Mouse (Mus musculus): ENCODE results near the gene Tada1. TPM values are rescaled to one million over a fixed set of nuclear protein-coding genes. Genes with fewer than 3 reads are reported as not detected.

Gene Tada1
- polyA plus RNA-seq (2012; ENCODE audit: insufficient read depth, insufficient read length, low replicate concordance, missing spikeins), result not detected in 2 replicates

DNA sequence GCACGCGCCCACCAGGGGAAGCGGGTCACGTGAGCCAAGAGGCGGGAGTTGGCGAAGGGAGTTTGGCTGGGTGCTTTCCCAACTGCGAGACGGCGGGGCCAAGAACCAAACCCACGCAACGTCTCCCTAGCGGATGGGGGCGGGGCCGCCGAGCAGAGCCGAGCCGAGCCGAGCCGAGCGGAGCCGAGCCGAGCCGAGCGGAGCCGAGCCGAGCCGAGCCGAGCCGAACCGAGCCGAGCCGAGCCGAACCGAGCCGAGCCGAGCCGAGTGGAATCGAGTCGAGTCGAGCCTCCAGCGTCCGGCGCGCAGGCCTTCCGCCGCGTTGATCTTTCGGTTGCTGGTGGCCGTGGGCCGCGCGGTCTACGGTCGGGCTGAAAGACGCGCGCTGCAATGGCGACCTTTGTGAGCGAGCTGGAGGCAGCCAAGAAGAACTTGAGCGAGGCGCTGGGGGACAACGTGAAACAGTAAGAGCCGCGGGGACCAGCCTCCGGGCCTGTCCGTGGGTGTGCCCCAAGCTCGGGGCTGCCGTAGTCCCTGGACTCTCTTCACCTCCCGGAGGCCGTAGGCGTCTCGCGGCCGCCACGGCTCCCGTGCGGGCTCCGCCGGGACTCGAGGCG is at the start of gene Tada1:
Gene Tada1, plus strand, starts transcription at position 85 of the 617 bp plus-strand sequence.
- under 1% methylated on average over 80 of the region's 81 CpGs for WGBS
- TF ChIP-seq CTCF (IDR thresholded peaks at IDR 0.05; ENCODE audit: insufficient read depth, low read depth, low read length), result no peak
- peak; percentile 61; the same call in 1 of the 2 replicates for TF ChIP-seq POLR2A (IDR thresholded peaks at IDR 0.05; ENCODE audit: insufficient read depth, low read depth, low read length)
- H3K4me3 ChIP-seq (ENCODE audit: insufficient read depth, low read depth, low read length), result peak within 1 kb of the TSS; percentile 70
- peaks cover 6% of the 10 kb centered on the region; the same call in 1 of the 2 replicates for H3K4me1 ChIP-seq (ENCODE audit: control insufficient read depth, insufficient read depth, low read length)
- peak within 1 kb of the TSS; percentile 77 for H3K27ac ChIP-seq (ENCODE audit: insufficient read depth, low read depth, low read length)

GRCm38 (mm10) chr1:166330752-166331151 is 48.1 kb upstream of the Tada1 start:
- H3K4me3 ChIP-seq (ENCODE audit: insufficient read depth, low read depth, low read length), result no peak overlapping the region
- TF ChIP-seq POLR2A (IDR thresholded peaks at IDR 0.05; ENCODE audit: insufficient read depth, low read depth, low read length), result no peak
- TF ChIP-seq CTCF (IDR thresholded peaks at IDR 0.05; ENCODE audit: insufficient read depth, low read depth, low read length), result no peak
- WGBS, result 18% methylated on average over 3 of the region's 3 CpGs
- 0 out of 2 replicates have a peak, but pooled peaks cover 2% of the 10 kb centered on the region for H3K4me1 ChIP-seq (ENCODE audit: control insufficient read depth, insufficient read depth, low read length)
- H3K27ac ChIP-seq (ENCODE audit: insufficient read depth, low read depth, low read length), result peak overlapping the region; percentile 47; the same call in 1 of the 2 replicates

DNA sequence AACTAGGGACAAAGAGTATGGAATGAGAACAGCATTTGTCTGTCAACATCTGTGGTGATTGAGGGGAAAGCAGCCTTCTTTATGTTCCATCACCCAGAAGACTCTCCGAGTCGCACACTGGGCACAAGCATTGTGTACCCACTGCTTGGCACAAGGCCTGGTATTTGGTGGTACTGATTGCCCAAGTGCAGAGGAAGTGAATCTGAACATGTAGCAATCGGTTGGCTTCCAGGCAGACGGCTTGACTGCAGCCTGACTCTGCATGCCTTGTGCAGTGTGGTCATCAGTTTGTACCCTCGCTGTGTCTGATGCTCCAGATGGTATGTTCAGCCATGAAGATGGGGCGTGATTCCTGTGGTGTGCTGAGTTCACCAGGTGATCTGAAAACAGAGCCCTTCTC is 39.8 kb upstream of the Tada1 start:
- WGBS, result 67% methylated on average over 6 of the region's 6 CpGs
- H3K4me3 ChIP-seq (ENCODE audit: insufficient read depth, low read depth, low read length), result no peak overlapping the region
- TF ChIP-seq POLR2A (IDR thresholded peaks at IDR 0.05; ENCODE audit: insufficient read depth, low read depth, low read length) (no peak), CTCF (IDR thresholded peaks at IDR 0.05; ENCODE audit: insufficient read depth, low read depth, low read length) (no peak)
- H3K27ac ChIP-seq (ENCODE audit: insufficient read depth, low read depth, low read length), result no peak overlapping the region
- no peaks in the 10 kb centered on the region for H3K4me1 ChIP-seq (ENCODE audit: control insufficient read depth, insufficient read depth, low read length)

- TF ChIP-seq CTCF (IDR thresholded peaks at IDR 0.05; ENCODE audit: insufficient read depth, low read depth, low read length) (no peak), POLR2A (IDR thresholded peaks at IDR 0.05; ENCODE audit: insufficient read depth, low read depth, low read length) (no peak)
- H3K4me1 ChIP-seq (ENCODE audit: control insufficient read depth, insufficient read depth, low read length), result no peaks in the 10 kb centered on the region
- 84% methylated on average over 2 of the region's 2 CpGs for WGBS
Measured at GRCm38 (mm10) chr1:166342060-166342459, 36.8 kb upstream of the Tada1 start.

DNA sequence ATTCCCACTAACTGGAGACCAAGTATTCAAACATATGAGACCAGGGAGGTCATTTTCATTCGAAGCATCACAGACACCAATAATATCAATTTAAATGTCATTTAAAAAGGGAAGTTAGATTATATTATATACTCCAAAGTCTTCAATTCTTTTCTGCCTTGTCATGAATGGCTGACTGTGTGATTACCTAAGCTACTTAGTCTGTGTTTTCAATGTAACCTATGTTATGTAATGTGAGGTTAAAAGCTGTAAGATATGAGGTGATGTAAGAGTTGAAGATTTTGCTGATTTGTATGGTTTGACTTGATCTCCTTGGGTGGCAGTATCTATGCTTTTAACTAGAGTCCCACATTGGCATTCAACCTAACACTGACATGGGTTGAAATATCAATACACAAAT is 36.4 kb upstream of the Tada1 start:
- WGBS, result 86% methylated on average over 1 of the region's 1 CpGs
- TF ChIP-seq POLR2A (IDR thresholded peaks at IDR 0.05; ENCODE audit: insufficient read depth, low read depth, low read length), result no peak
- TF ChIP-seq CTCF (IDR thresholded peaks at IDR 0.05; ENCODE audit: insufficient read depth, low read depth, low read length), result no peak
- H3K27ac ChIP-seq (ENCODE audit: insufficient read depth, low read depth, low read length), result no peak overlapping the region

More at GRCm38 (mm10) chr1:166342060-166342459, 36.8 kb upstream of the Tada1 start:
- H3K27ac ChIP-seq (ENCODE audit: insufficient read depth, low read depth, low read length), result no peak overlapping the region
- H3K4me3 ChIP-seq (ENCODE audit: insufficient read depth, low read depth, low read length), result no peak overlapping the region

DNA sequence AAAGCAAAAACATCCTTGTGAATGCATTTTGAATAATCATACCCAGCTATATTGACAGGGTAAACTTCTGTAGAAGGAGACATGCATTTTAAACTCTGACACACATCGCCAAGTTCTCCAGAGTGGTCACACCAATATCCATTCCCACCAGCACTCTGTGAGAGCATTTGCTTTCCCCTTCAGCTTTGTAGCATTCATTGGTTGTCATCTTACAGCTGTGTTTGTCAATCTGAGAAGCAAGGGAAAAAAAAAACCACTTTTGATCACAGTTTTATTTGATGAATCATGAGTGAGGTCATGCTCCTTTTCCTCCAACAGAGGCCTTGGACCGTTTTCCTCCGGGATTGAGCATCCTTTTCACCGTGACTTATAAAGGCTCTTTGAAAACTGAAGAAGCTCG is 35.3 kb upstream of the Tada1 start:
- no peak overlapping the region for H3K27ac ChIP-seq (ENCODE audit: insufficient read depth, low read depth, low read length)
- TF ChIP-seq POLR2A (IDR thresholded peaks at IDR 0.05; ENCODE audit: insufficient read depth, low read depth, low read length) (no peak), CTCF (IDR thresholded peaks at IDR 0.05; ENCODE audit: insufficient read depth, low read depth, low read length) (no peak)
- no peak overlapping the region for H3K4me3 ChIP-seq (ENCODE audit: insufficient read depth, low read depth, low read length)
- WGBS, result 69% methylated on average over 5 of the region's 5 CpGs
- H3K4me1 ChIP-seq (ENCODE audit: control insufficient read depth, insufficient read depth, low read length), result no peaks in the 10 kb centered on the region

More for the DNA sequence above, 36.4 kb upstream of the Tada1 start:
- H3K4me1 ChIP-seq (ENCODE audit: control insufficient read depth, insufficient read depth, low read length), result no peaks in the 10 kb centered on the region
- H3K4me3 ChIP-seq (ENCODE audit: insufficient read depth, low read depth, low read length), result no peak overlapping the region

GRCm38 (mm10) chr1:166344300-166345077 is 34.4 kb upstream of the Tada1 start:
- Histone ChIP-seq H3K4me1 (ENCODE audit: control insufficient read depth, insufficient read depth, low read length) (no peaks in the 10 kb centered on the region), H3K4me3 (ENCODE audit: insufficient read depth, low read depth, low read length) (no peak overlapping the region), H3K27ac (ENCODE audit: insufficient read depth, low read depth, low read length) (no peak overlapping the region)
- no peak for TF ChIP-seq POLR2A (IDR thresholded peaks at IDR 0.05; ENCODE audit: insufficient read depth, low read depth, low read length)
- no peak for TF ChIP-seq CTCF (IDR thresholded peaks at IDR 0.05; ENCODE audit: insufficient read depth, low read depth, low read length)
- WGBS, result 51% methylated on average over 8 of the region's 8 CpGs

DNA sequence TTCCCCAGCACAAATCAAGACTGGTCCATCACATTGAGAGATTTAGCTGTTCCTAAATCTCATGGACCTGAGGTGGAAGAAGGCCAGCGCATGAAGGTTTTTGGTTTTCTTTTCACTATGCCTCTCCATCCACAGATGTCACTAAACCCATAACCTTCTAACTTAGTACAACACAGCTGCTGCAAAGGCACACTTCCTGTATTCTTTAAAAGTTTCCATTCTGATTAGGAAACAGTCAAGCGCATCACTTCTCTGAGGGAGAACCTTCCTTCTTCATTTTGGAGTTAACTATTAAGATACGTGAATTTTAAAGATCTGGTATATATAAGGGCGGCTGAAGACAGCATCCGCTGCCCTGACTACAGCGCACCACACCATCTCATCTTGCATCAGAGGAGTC is 33.3 kb upstream of the Tada1 start:
- WGBS, result 96% methylated on average over 6 of the region's 6 CpGs
- Histone ChIP-seq H3K4me1 (ENCODE audit: control insufficient read depth, insufficient read depth, low read length) (no peaks in the 10 kb centered on the region), H3K27ac (ENCODE audit: insufficient read depth, low read depth, low read length) (no peak overlapping the region), H3K4me3 (ENCODE audit: insufficient read depth, low read depth, low read length) (no peak overlapping the region)
- TF ChIP-seq POLR2A (IDR thresholded peaks at IDR 0.05; ENCODE audit: insufficient read depth, low read depth, low read length) (no peak), CTCF (IDR thresholded peaks at IDR 0.05; ENCODE audit: insufficient read depth, low read depth, low read length) (no peak)

DNA sequence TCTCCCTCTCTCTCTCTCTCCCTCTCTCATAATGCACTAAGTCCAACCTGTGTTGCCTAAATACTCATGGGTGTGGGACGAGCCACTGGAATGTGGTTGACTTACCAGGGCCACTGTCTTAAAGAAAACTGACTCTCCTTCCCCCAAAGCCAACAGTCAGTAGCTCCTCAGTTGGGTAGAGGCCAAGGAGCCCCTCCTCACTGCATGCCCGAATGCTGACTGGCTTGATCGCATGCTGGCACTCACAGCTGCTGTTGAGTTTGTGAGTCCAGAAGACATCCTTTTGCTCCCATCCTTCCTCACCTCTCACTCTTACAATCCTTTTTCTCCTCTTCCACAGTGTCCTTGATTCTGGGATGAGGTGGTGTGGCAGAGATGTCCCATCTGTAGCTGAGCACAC is 32.0 kb upstream of the Tada1 start:
- TF ChIP-seq POLR2A (IDR thresholded peaks at IDR 0.05; ENCODE audit: insufficient read depth, low read depth, low read length) (no peak), CTCF (IDR thresholded peaks at IDR 0.05; ENCODE audit: insufficient read depth, low read depth, low read length) (no peak)
- Histone ChIP-seq H3K4me3 (ENCODE audit: insufficient read depth, low read depth, low read length) (no peak overlapping the region), H3K27ac (ENCODE audit: insufficient read depth, low read depth, low read length) (no peak overlapping the region), H3K4me1 (ENCODE audit: control insufficient read depth, insufficient read depth, low read length) (no peaks in the 10 kb centered on the region)
- WGBS, result 76% methylated on average over 3 of the region's 3 CpGs

Measured in olfactory bulb, adult 2 months (tissue).